ENCODE assay signal across 17 mouse cellular contexts in genomic region chr15:83182351-83182750, GRCm38 (mm10). TPM values are rescaled to one million over a fixed set of nuclear protein-coding genes. Genes with fewer than 3 reads are reported as not detected.
DNase-seq lines count a peak whose midpoint lies in the region; ATAC-seq lines count a peak whose summit lies in the region.
"Had no signal": no experiment of that assay in that cellular context is flagged by ENCODE, and none has a peak within 500 bp of the region (broad histone marks: within the 10 kb centered on the region; RNA-seq: fewer than 3 reads in every experiment).

No protein-coding gene starts in this region.

- H3K27me3 ChIP-seq in intestine, embryonic 16.5 days (replicated peaks; ENCODE audit: control insufficient read depth, insufficient read depth, low read length): no peaks in the 10 kb centered on the region
- H3K27me3 ChIP-seq in intestine, embryonic 15.5 days (replicated peaks): no peaks in the 10 kb centered on the region
- H3K27me3 ChIP-seq: hindbrain, embryonic 13.5 days; neural tube, embryonic 12.5 days had no signal

- 62% methylated on average over 5 of the region's 5 CpGs for WGBS in intestine, embryonic 16.5 days
- WGBS in intestine, embryonic 15.5 days: 63% methylated on average over 5 of the region's 5 CpGs

- no peaks in the 10 kb centered on the region for H3K36me3 ChIP-seq in intestine, embryonic 16.5 days (ENCODE audit: control insufficient read depth, insufficient read depth, low read length)
- no peaks in the 10 kb centered on the region for H3K36me3 ChIP-seq in intestine, embryonic 15.5 days
- H3K36me3 ChIP-seq: hindbrain, embryonic 13.5 days; neural tube, embryonic 12.5 days had no signal

- H3K9me3 ChIP-seq in intestine, embryonic 16.5 days (ENCODE audit: control insufficient read depth, low read length): no peaks in the 10 kb centered on the region
- no peaks in the 10 kb centered on the region for H3K9me3 ChIP-seq in intestine, embryonic 15.5 days
- H3K9me3 ChIP-seq: hindbrain, embryonic 13.5 days; neural tube, embryonic 12.5 days had no signal

- no peak for ATAC-seq in intestine, embryonic 16.5 days
- ATAC-seq in intestine, embryonic 15.5 days: no peak
- ATAC-seq in megakaryocyte-erythroid progenitor cell, adult 5-6 weeks (replicated peaks; ENCODE audit: low FRiP score, low TSS enrichment, poor library complexity, severe bottlenecking): 0 out of 2 replicates have a peak, but pooled peaks have one; percentile 2
- ATAC-seq: forebrain, postnatal 0 days had no signal

- no peak overlapping the region for H3K4me2 ChIP-seq in intestine, embryonic 16.5 days (ENCODE audit: low read depth, low read length)
- no peak overlapping the region for H3K4me2 ChIP-seq in intestine, embryonic 15.5 days (replicated peaks)
- H3K4me2 ChIP-seq: hindbrain, embryonic 13.5 days; neural tube, embryonic 12.5 days had no signal

- intact Hi-C loops in left cerebral cortex, postnatal 10 days (cut with DNase I): no loop called here

- H3K27ac ChIP-seq in intestine, embryonic 16.5 days (ENCODE audit: low read length): no peak overlapping the region
- H3K27ac ChIP-seq in intestine, embryonic 15.5 days: no peak overlapping the region
- H3K27ac ChIP-seq: hindbrain, embryonic 13.5 days; neural tube, embryonic 12.5 days had no signal

- peaks cover 5% of the 10 kb centered on the region for H3K4me1 ChIP-seq in intestine, embryonic 16.5 days (ENCODE audit: control insufficient read depth, insufficient read depth, low read length)
- H3K4me1 ChIP-seq in intestine, embryonic 15.5 days (replicated peaks): peaks cover 6% of the 10 kb centered on the region
- H3K4me1 ChIP-seq: hindbrain, embryonic 13.5 days; neural tube, embryonic 12.5 days had no signal

- H3K9ac ChIP-seq in intestine, embryonic 16.5 days (ENCODE audit: low read depth, low read length): 0 out of 2 replicates have a peak overlapping the region, but pooled peaks have one; percentile 6
- no peak overlapping the region for H3K9ac ChIP-seq in intestine, embryonic 15.5 days
- H3K9ac ChIP-seq: forebrain, postnatal 0 days; hindbrain, embryonic 13.5 days; neural tube, embryonic 12.5 days had no signal

- H3K4me3 ChIP-seq in intestine, embryonic 16.5 days (ENCODE audit: low read length): no peak overlapping the region
- H3K4me3 ChIP-seq in intestine, embryonic 15.5 days (replicated peaks): no peak overlapping the region
- H3K4me3 ChIP-seq: hindbrain, embryonic 13.5 days; neural tube, embryonic 12.5 days had no signal

- peak; percentile 32 to 35 for DNase-seq in lung, adult 18-20 months
- no peak for DNase-seq in lung, postnatal 4 days
- DNase-seq in NIH3T3 (ENCODE audit: low read depth): peak; percentile 84
- no peak for DNase-seq in thymus, adult 18-20 months
- no peak for DNase-seq in left cerebral cortex, postnatal 10 days (ENCODE audit: extremely low spot score in 1 of 2, low spot score in 2 of 2)
- DNase-seq: adrenal gland, postnatal 14 days; B cell, adult 2 months; cerebellum, adult 2 months; forebrain, postnatal 0 days; gastrocnemius, postnatal 10 days; heart, postnatal 10 days; kidney, adult 8-10 months had no signal

RNA-seq across cellular contexts. Expression of gene Cyb5r3, which starts 10.0 kb away (rescaled TPM):
- polyA plus RNA-seq in intestine, embryonic 16.5 days (2015; fragmentation: Nextera tagmentation; extraction: Ambion mirVana): 283 and 299 TPM in 2 replicates
- 176 and 218 TPM in 2 replicates for polyA plus RNA-seq in intestine, embryonic 15.5 days (2015; fragmentation: Nextera tagmentation; extraction: Ambion mirVana)
- 89.4 and 102 TPM in 2 replicates for total RNA-seq in megakaryocyte-erythroid progenitor cell, adult 5-6 weeks (2014; fragmentation: Nextera tagmentation)
- 33.0 and 55.6 TPM in 2 replicates for total RNA-seq in megakaryocyte-erythroid progenitor cell, adult 5-6 weeks (2017)
- total RNA-seq in left cerebral cortex, postnatal 10 days (2021): 10 to 100 TPM; 91.1 to 94.6 TPM

RNA-seq across cellular contexts. Expression of gene Poldip3, which starts 33.2 kb away (rescaled TPM):
- polyA plus RNA-seq in intestine, embryonic 16.5 days (2015; fragmentation: Nextera tagmentation; extraction: Ambion mirVana): 104 and 106 TPM in 2 replicates
- polyA plus RNA-seq in intestine, embryonic 15.5 days (2015; fragmentation: Nextera tagmentation; extraction: Ambion mirVana): 108 and 109 TPM in 2 replicates
- 59.0 and 76.4 TPM in 2 replicates for total RNA-seq in megakaryocyte-erythroid progenitor cell, adult 5-6 weeks (2014; fragmentation: Nextera tagmentation)
- 65.4 and 92.3 TPM in 2 replicates for total RNA-seq in megakaryocyte-erythroid progenitor cell, adult 5-6 weeks (2017)
- total RNA-seq in left cerebral cortex, postnatal 10 days (2021): 10 to 100 TPM; 85.9 to 86.5 TPM

RNA-seq across cellular contexts. Expression of gene Rrp7a, which starts 59.8 kb away (rescaled TPM):
- 69.4 and 75.4 TPM in 2 replicates for polyA plus RNA-seq in intestine, embryonic 16.5 days (2015; fragmentation: Nextera tagmentation; extraction: Ambion mirVana)
- polyA plus RNA-seq in intestine, embryonic 15.5 days (2015; fragmentation: Nextera tagmentation; extraction: Ambion mirVana): 64.0 and 66.7 TPM in 2 replicates
- total RNA-seq in megakaryocyte-erythroid progenitor cell, adult 5-6 weeks (2014; fragmentation: Nextera tagmentation): 30.4 and 53.1 TPM in 2 replicates
- 107 and 139 TPM in 2 replicates for total RNA-seq in megakaryocyte-erythroid progenitor cell, adult 5-6 weeks (2017)
- total RNA-seq in left cerebral cortex, postnatal 10 days (2021): 100 to 1,000 TPM; 122 to 128 TPM

Comparison
In these comparisons a context has a peak if more than half of its experiments do, and no peak if none do; other contexts are left out.
1. DNase-seq: peak in lung, adult 18-20 months (2 of 2) and NIH3T3 (single experiment); none in lung, postnatal 4 days (0 of 2), thymus, adult 18-20 months (0 of 2) and left cerebral cortex, postnatal 10 days (0 of 2).